Mouse (Mus musculus): ENCODE results near the gene Traf3. TPM values are rescaled to one million over a fixed set of nuclear protein-coding genes. Genes with fewer than 3 reads are reported as not detected.

Traf3 gene
- total RNA-seq, 2 experiments from 2014 or later, result 15.0 to 21.8 TPM

- peak; percentile 6; the same call in 1 of the 2 replicates for ATAC-seq (replicated peaks; ENCODE audit: poor library complexity, severe bottlenecking)
Observed at GRCm38 (mm10) chr12:111301322-111302017, 135.3 kb downstream of the Traf3 start.

- ATAC-seq (replicated peaks; ENCODE audit: poor library complexity, severe bottlenecking), result peak; percentile 96
Observed at GRCm38 (mm10) chr12:111302018-111302345, 135.8 kb downstream of the Traf3 start.

DNA sequence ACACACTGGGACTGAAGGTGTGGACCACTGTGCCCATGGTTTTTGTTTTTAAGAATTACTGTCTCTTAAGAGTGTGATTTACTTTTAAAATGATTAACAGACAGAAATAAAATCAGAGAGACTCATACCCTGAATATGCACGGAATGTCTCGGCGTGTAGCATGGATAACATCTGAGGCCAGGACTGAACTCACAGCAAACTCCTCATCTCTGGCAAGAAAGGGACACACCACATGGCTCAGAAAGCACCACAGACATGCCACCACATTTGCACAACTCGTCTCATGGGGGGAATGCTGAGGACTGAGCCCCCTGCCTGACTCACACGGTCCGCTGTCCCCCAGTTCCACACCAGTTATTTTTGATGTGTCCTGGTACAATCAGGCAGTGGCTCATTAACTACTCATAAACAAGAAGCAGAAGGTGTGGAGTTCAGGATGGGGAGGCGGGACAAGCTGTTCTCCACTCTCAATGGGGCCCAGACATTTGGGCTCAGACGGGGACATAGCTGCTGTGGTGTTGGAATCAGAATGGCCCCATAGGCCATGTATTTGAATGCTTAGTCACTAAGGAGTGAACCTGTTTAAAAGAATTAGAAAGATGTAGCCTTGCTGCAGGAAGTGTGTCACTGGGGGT, 137.7 kb downstream of the Traf3 start:
- ATAC-seq (replicated peaks; ENCODE audit: poor library complexity, severe bottlenecking), result no peak

DNA sequence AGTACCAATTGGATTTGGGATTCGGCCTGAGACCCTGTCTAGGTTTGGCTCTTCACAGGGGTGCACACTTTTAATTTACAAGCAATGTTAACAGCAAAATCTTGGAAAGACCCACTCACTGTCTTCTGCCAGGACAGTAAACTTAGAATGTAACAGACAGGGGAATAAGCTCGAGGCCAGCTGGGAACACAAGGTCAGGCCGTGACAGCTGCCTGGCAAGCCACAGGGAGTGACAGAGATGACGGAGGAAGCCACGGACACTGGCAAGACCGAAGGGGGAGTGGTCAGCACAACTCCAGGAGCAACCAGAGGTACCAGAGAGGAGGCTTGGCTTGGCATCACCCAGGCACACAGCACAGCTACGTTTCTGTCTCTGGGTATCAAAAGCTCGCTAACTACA, 140.7 kb downstream of the Traf3 start:
- no peak for ATAC-seq (replicated peaks; ENCODE audit: poor library complexity, severe bottlenecking)

- ATAC-seq (replicated peaks; ENCODE audit: poor library complexity, severe bottlenecking), result peak; percentile 85
Observed at GRCm38 (mm10) chr12:111309256-111309655, 143.1 kb downstream of the Traf3 start.

- ATAC-seq (replicated peaks; ENCODE audit: poor library complexity, severe bottlenecking), result no peak
Observed at GRCm38 (mm10) chr12:111309931-111310330, 143.8 kb downstream of the Traf3 start.

DNA sequence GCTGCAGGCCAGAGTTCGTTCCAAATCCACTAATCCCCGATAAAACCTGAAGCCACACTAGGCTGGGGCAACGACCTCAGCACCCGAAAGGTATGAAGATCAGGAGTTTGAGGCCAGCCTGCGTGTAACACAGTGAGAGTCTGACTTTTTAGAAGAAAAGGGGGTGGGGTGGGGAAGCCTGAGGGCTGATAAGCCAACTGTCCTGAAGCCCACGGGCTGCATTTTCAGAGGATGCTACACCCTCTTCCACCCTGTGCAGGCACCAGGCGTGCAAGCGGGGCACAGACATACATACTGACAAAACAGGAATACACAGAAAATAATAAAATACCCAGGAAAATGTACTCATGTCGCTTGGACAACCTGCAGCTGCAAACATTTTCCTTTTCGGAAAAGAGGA, 145.6 kb downstream of the Traf3 start:
- no peak for ATAC-seq (replicated peaks; ENCODE audit: poor library complexity, severe bottlenecking)

- ATAC-seq (replicated peaks; ENCODE audit: poor library complexity, severe bottlenecking), result no peak
Observed at GRCm38 (mm10) chr12:111314273-111314672, 148.1 kb downstream of the Traf3 start.

Other genes starting within 250 kb of the Traf3 start
- 0.17 and 2.4 TPM in 2 replicates for gene Ankrd9, start 187.3 kb upstream of the Traf3 start, total RNA-seq (2014; fragmentation: Nextera tagmentation)
- gene Ankrd9, start 187.3 kb upstream of the Traf3 start, total RNA-seq (2017), result 1.7 and 7.3 TPM in 2 replicates
- gene Rcor1, start 127.0 kb upstream of the Traf3 start, total RNA-seq (2014; fragmentation: Nextera tagmentation), result 36.3 and 44.3 TPM in 2 replicates
- gene Rcor1, start 127.0 kb upstream of the Traf3 start, total RNA-seq (2017), result 29.1 and 31.7 TPM in 2 replicates
- not detected in 2 replicates for gene 4930595D18Rik, start 18.1 kb downstream of the Traf3 start, total RNA-seq (2014; fragmentation: Nextera tagmentation)
- not detected in 2 replicates for gene 4930595D18Rik, start 18.1 kb downstream of the Traf3 start, total RNA-seq (2017)
- gene Amn, start 104.7 kb downstream of the Traf3 start, total RNA-seq (2014; fragmentation: Nextera tagmentation), result 0.73 and 1.9 TPM in 2 replicates
- gene Amn, start 104.7 kb downstream of the Traf3 start, total RNA-seq (2017), result not detected in 2 replicates
- gene Cdc42bpb, start 211.3 kb downstream of the Traf3 start, total RNA-seq (2014; fragmentation: Nextera tagmentation), result 5.6 and 8.1 TPM in 2 replicates
- 4.8 and 8.6 TPM in 2 replicates for gene Cdc42bpb, start 211.3 kb downstream of the Traf3 start, total RNA-seq (2017)
- gene Lbhd2, start 240.4 kb downstream of the Traf3 start, total RNA-seq (2014; fragmentation: Nextera tagmentation), result not detected in 2 replicates
- not detected in 2 replicates for gene Lbhd2, start 240.4 kb downstream of the Traf3 start, total RNA-seq (2017)